ENCODE assay signal across 28 mouse cellular contexts in genomic region chr10:40619760-40620159, GRCm38 (mm10). TPM values are rescaled to one million over a fixed set of nuclear protein-coding genes. Genes with fewer than 3 reads are reported as not detected.
A peak's percentile ranks its signal among the peaks of the same experiment; 100 is the strongest.
DNase-seq lines count a peak whose midpoint lies in the region; ATAC-seq and TF ChIP-seq lines count a peak whose summit lies in the region.
"Had no signal": no experiment of that assay in that cellular context is flagged by ENCODE, and none has a peak within 500 bp of the region (broad histone marks: within the 10 kb centered on the region; RNA-seq: fewer than 3 reads in every experiment).

No protein-coding gene starts in this region.

- no peaks in the 10 kb centered on the region for H3K27me3 ChIP-seq in forebrain, embryonic 14.5 days (replicated peaks; ENCODE audit: control insufficient read depth, insufficient read depth, low read length)
- H3K27me3 ChIP-seq: CH12.LX; embryonic facial prominence, embryonic 12.5 days; forebrain, embryonic 13.5 days; Patski had no signal

- DNase-seq in frontal cortex, postnatal 36 days (ENCODE audit: low spot score in 2 of 2) = no peak
- DNase-seq in left cerebral cortex, adult 2 months (ENCODE audit: extremely low spot score in 1 of 2, low spot score in 2 of 2) = no peak
- DNase-seq in left cerebral cortex, adult 9 months (ENCODE audit: low spot score in 2 of 2) = no peak
- no peak for DNase-seq in forebrain, embryonic 14.5 days (ENCODE audit: low spot score)
- DNase-seq: adrenal gland, adult 8-10 months; adrenal gland, postnatal 14 days; adrenal gland, postnatal 36 days; B cell, adult 2 months; cerebellum, adult 11 months; cerebellum, adult 18-20 months; cerebellum, adult 8-10 months; cerebellum, adult 9-11 months; cerebellum, postnatal 14 days had no signal

- no peak overlapping the region for H3K4me2 ChIP-seq in forebrain, embryonic 14.5 days (ENCODE audit: low read length)
- H3K4me2 ChIP-seq: embryonic facial prominence, embryonic 12.5 days; forebrain, embryonic 13.5 days had no signal

- H3K4me3 ChIP-seq in left cerebral cortex, adult 2 months = no peak overlapping the region
- no peak overlapping the region for H3K4me3 ChIP-seq in forebrain, embryonic 14.5 days (ENCODE audit: low read depth, low read length)
- H3K4me3 ChIP-seq: embryonic facial prominence, embryonic 10.5 days; embryonic facial prominence, embryonic 12.5 days; forebrain, embryonic 13.5 days had no signal

- TF ChIP-seq CTCF in left cerebral cortex, adult 2 months (IDR thresholded peaks at IDR 0.05) = no peak

- intact Hi-C loops in left cerebral cortex, adult 2 months (cut with DNase I) = loop anchor here (1.0 kb wide), 1 partner anchor 19 kb away; no protein-coding TSS in a partner anchor

- H3K4me1 ChIP-seq in forebrain, embryonic 14.5 days (ENCODE audit: control insufficient read depth, insufficient read depth, low read length) = no peaks in the 10 kb centered on the region
- H3K4me1 ChIP-seq: embryonic facial prominence, embryonic 10.5 days; embryonic facial prominence, embryonic 12.5 days; forebrain, embryonic 13.5 days had no signal

- H3K9ac ChIP-seq in forebrain, embryonic 14.5 days (ENCODE audit: low read length) = no peak overlapping the region
- H3K9ac ChIP-seq: embryonic facial prominence, embryonic 12.5 days; forebrain, embryonic 13.5 days had no signal

- peak overlapping the region; percentile 61 for H3K27ac ChIP-seq in left cerebral cortex, adult 2 months
- no peak overlapping the region for H3K27ac ChIP-seq in forebrain, embryonic 14.5 days (ENCODE audit: low read depth, low read length)
- H3K27ac ChIP-seq: embryonic facial prominence, embryonic 10.5 days; embryonic facial prominence, embryonic 12.5 days; forebrain, embryonic 13.5 days had no signal

- H3K36me3 ChIP-seq in forebrain, embryonic 14.5 days (ENCODE audit: control insufficient read depth, insufficient read depth, low read length) = no peaks in the 10 kb centered on the region
- H3K36me3 ChIP-seq: embryonic facial prominence, embryonic 10.5 days; embryonic facial prominence, embryonic 12.5 days; G1E had no signal

- ATAC-seq in frontal cortex, adult (ENCODE audit: low TSS enrichment) = peak; percentile 96
- no peak for ATAC-seq in forebrain, embryonic 14.5 days
- ATAC-seq: activated CD4-positive, CD25-positive, alpha-beta regulatory T cell, adult 4 months; CD4-positive, CD25-positive, alpha-beta regulatory T cell, adult 4 months; forebrain, embryonic 13.5 days; forebrain, embryonic 16.5 days; Patski had no signal

- H3K9me3 ChIP-seq in forebrain, embryonic 14.5 days (replicated peaks; ENCODE audit: control insufficient read depth, low read length) = no peaks in the 10 kb centered on the region
- H3K9me3 ChIP-seq: embryonic facial prominence, embryonic 10.5 days; embryonic facial prominence, embryonic 12.5 days; forebrain, embryonic 13.5 days; G1E had no signal

- WGBS in forebrain, embryonic 14.5 days = 74% methylated on average over 1 of the region's 1 CpGs

RNA-seq across cellular contexts. Expression of gene Ddo, which starts 10.1 kb away (rescaled TPM):
- total RNA-seq in left cerebral cortex, adult 2 months (2021) = 10 to 100 TPM; 12.9 to 13.5 TPM
- polyA plus RNA-seq in forebrain, embryonic 14.5 days (2014; fragmentation: Nextera tagmentation; extraction: Ambion mirVana) = 0.75 and 0.79 TPM in 2 replicates
- total RNA-seq: CH12.LX had no signal
- polyA plus RNA-seq: activated CD4-positive, CD25-positive, alpha-beta regulatory T cell, adult 4 months; G1E had no signal

RNA-seq across cellular contexts. Expression of gene Slc22a16, which starts 49.6 kb away (rescaled TPM):
- total RNA-seq in left cerebral cortex, adult 2 months (2021) = not detected
- polyA plus RNA-seq in forebrain, embryonic 14.5 days (2014; fragmentation: Nextera tagmentation; extraction: Ambion mirVana) = not detected in 2 replicates
- total RNA-seq: adrenal gland, adult 18-20 months; adrenal gland, adult 8-10 months; adrenal gland, postnatal 14 days; adrenal gland, postnatal 36 days; CH12.LX; G1E had no signal
- polyA plus RNA-seq: activated CD4-positive, CD25-positive, alpha-beta regulatory T cell, adult 4 months; brain, embryonic 14.5 days; CD4-positive, CD25-positive, alpha-beta regulatory T cell, adult 4 months; cortical plate, adult 2 months; embryonic facial prominence, embryonic 10.5 days; embryonic facial prominence, embryonic 12.5 days; embryonic facial prominence, embryonic 14.5 days; forebrain, embryonic 11.5 days; forebrain, embryonic 13.5 days; forebrain, embryonic 16.5 days; G1E; Patski had no signal
